Mouse (Mus musculus): ENCODE results near the gene Otud7a. TPM values are rescaled to one million over a fixed set of nuclear protein-coding genes. Genes with fewer than 3 reads are reported as not detected.

Gene Otud7a
- polyA plus RNA-seq, 1 experiment from 2014 or later = 2.0 TPM

DNA sequence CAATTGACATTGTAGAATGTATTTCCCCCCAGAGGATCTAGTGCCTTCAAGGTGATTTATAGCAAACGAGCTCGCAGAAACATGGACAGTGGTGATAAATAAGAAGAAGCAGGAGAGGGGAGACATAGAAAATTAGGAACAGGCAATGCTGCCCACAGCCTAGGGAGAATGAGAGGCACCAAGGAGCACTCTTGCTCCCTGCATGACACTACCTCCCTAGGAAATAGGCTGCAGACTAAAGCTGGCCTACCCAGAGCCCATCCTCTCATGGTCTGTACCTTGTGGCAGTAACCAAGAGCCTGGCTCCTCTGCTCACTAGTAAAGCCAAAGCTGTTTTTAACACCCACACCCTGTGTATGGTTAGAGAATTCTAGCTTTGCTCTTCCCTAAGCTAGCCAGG lies 138.8 kb downstream of the Otud7a start:
- WGBS = 92% methylated on average over 2 of the region's 2 CpGs

DNA sequence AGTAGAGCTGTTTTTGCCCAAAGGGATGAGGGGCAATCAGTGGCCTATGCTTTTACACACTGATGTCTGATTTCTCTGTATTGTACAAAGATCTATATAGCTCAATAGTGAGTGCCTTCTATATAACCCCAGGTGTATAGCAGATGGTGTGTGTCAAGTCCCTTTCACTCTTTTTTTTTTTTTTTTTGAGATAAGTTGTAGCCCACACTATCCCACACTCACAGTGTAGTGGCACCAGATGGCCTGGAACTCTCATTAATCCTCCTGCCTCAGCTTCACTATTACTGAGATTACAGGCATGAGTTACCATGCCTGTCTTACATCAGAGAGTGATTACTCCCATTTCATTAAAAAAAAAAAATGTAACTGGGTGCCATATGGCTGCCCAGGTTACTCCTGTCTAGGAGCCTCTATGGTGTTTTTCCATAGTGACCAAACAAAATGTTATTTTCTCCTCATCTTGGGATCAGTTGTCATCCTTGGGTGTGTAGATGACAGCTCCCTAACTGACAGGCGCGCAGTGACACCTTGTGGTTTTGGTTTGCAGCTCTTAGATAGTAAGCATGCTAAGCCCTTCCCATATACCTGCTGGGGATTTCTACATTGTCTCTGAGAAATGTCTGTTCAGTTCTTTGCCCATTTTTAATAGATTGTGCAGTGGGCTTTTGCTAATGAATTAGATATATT lies 141.8 kb downstream of the Otud7a start:
- H3K36me3 ChIP-seq = no peaks in the 10 kb centered on the region
- H3K9me3 ChIP-seq = no peaks in the 10 kb centered on the region
- no peaks in the 10 kb centered on the region for H3K27me3 ChIP-seq
- no peak overlapping the region for H3K27ac ChIP-seq
- no peak overlapping the region for H3K4me3 ChIP-seq (replicated peaks)
- WGBS = 66% methylated on average over 2 of the region's 2 CpGs
- no peak overlapping the region for H3K4me2 ChIP-seq (replicated peaks)
- no peak for ATAC-seq
- H3K9ac ChIP-seq (replicated peaks) = no peak overlapping the region
- H3K4me1 ChIP-seq (replicated peaks) = 0 out of 2 replicates have a peak, but pooled peaks cover under 1% of the 10 kb centered on the region

More for the DNA sequence above, 138.8 kb downstream of the Otud7a start:
- no peak overlapping the region for H3K4me3 ChIP-seq (replicated peaks)
- H3K36me3 ChIP-seq = no peaks in the 10 kb centered on the region
- no peaks in the 10 kb centered on the region for H3K27me3 ChIP-seq
- no peaks in the 10 kb centered on the region for H3K4me1 ChIP-seq (replicated peaks)
- no peak for ATAC-seq
- H3K9me3 ChIP-seq = no peaks in the 10 kb centered on the region
- no peak overlapping the region for H3K27ac ChIP-seq
- no peak overlapping the region for H3K9ac ChIP-seq (replicated peaks)
- no peak overlapping the region for H3K4me2 ChIP-seq (replicated peaks)

DNA sequence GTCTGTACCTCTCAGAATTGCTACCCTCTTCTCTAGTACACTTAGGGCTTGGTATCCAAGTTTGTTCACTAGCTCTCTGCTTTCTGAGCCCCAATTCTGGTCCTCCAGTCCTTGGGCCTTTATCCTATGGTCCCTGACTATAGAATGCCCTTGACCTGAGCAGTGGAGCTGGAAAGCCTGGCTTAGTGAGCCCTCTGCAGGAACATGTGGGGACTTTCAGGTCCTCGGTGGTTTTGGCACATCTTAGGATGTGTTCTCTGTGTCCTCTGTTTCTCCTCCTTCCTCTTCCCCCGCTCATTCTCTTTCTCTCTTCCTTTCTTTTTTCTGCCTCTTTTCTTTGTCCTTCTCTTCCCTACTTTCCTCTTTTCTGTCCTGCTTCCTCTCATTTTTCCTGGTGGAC lies 145.8 kb downstream of the Otud7a start:
- no peaks in the 10 kb centered on the region for H3K9me3 ChIP-seq
- no peak overlapping the region for H3K4me3 ChIP-seq (replicated peaks)
- no peaks in the 10 kb centered on the region for H3K27me3 ChIP-seq
- no peak overlapping the region for H3K9ac ChIP-seq (replicated peaks)
- 72% methylated on average over 2 of the region's 2 CpGs for WGBS
- no peak overlapping the region for H3K27ac ChIP-seq
- no peak overlapping the region for H3K4me2 ChIP-seq (replicated peaks)
- no peaks in the 10 kb centered on the region for H3K36me3 ChIP-seq
- ATAC-seq = no peak
- 0 out of 2 replicates have a peak, but pooled peaks cover 6% of the 10 kb centered on the region for H3K4me1 ChIP-seq (replicated peaks)

DNA sequence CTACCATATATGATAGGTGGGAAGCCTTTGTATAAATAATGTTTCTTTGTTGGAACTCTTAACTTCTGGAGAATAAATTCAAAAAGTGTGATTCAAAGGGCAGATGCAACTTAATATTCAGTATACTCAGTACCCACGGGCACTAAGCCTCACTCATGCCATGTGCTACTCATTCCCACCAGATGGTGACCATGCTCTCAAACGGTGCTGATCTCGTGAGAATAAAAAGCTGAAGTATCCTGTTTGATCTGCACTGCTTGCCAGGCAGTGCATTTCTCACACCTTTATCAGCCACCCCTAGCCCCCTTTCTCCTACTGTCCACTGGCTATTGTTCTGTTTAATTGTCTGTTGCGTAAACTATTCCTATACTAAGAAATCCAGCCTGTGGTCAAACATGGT lies 146.8 kb downstream of the Otud7a start:
- Histone ChIP-seq H3K36me3 (no peaks in the 10 kb centered on the region), H3K4me1 (replicated peaks) (0 out of 2 replicates have a peak, but pooled peaks cover 6% of the 10 kb centered on the region), H3K27me3 (no peaks in the 10 kb centered on the region), H3K9me3 (no peaks in the 10 kb centered on the region), H3K4me3 (replicated peaks) (no peak overlapping the region), H3K9ac (replicated peaks) (no peak overlapping the region), H3K27ac (no peak overlapping the region), H3K4me2 (replicated peaks) (no peak overlapping the region)
- ATAC-seq = 0 out of 2 replicates have a peak, but pooled peaks have one; percentile 43
- WGBS = 66% methylated on average over 4 of the region's 4 CpGs

DNA sequence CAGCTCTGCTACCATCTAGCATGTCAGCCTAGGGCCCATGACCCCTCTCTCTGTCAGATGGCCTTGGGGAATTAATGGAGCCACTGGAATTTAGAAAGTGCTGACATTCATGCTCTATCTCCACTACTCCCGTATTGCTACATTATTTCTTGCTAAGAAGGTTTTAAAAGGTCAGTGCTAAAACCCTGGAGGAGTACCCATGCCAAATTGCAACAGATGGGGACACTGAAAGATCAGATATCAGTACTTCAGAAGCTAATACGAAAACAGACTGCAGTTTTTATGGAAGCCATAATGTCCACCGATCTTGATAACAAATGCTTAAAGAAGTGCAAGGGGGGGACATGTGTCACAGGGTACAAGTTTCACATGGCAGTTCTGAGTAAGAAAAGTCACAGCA lies 147.5 kb downstream of the Otud7a start:
- Histone ChIP-seq H3K27me3 (no peaks in the 10 kb centered on the region), H3K9me3 (no peaks in the 10 kb centered on the region), H3K36me3 (no peaks in the 10 kb centered on the region), H3K4me1 (replicated peaks) (0 out of 2 replicates have a peak, but pooled peaks cover 6% of the 10 kb centered on the region), H3K9ac (replicated peaks) (no peak overlapping the region), H3K4me2 (replicated peaks) (no peak overlapping the region), H3K4me3 (replicated peaks) (no peak overlapping the region), H3K27ac (no peak overlapping the region)
- ATAC-seq = no peak
- 74% methylated on average over 3 of the region's 3 CpGs for WGBS

DNA sequence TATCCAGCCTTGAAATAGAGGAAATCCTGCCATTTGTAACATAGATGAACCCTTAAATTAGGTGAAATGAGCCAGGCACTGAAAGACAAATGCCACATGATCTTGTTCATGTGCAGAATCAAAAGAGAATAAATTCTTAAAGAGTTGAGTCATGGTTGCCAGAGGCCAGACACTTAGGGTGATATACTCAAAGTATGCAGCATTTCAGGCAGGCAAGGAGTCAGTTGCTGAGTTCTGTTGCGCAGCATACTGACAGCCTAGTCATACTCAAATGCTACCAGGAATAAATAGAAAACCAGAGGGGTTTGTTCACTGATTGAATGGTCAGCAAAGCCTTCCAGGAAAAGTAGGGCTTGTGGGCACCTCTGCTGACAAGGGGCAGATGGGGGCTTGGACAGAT lies 160.3 kb downstream of the Otud7a start:
- Histone ChIP-seq H3K27ac (no peak overlapping the region), H3K4me2 (replicated peaks) (no peak overlapping the region), H3K27me3 (no peaks in the 10 kb centered on the region), H3K9me3 (no peaks in the 10 kb centered on the region), H3K4me3 (replicated peaks) (no peak overlapping the region), H3K36me3 (no peaks in the 10 kb centered on the region), H3K4me1 (replicated peaks) (no peaks in the 10 kb centered on the region), H3K9ac (replicated peaks) (no peak overlapping the region)
- WGBS = 96% methylated on average over 1 of the region's 1 CpGs
- ATAC-seq = no peak

DNA sequence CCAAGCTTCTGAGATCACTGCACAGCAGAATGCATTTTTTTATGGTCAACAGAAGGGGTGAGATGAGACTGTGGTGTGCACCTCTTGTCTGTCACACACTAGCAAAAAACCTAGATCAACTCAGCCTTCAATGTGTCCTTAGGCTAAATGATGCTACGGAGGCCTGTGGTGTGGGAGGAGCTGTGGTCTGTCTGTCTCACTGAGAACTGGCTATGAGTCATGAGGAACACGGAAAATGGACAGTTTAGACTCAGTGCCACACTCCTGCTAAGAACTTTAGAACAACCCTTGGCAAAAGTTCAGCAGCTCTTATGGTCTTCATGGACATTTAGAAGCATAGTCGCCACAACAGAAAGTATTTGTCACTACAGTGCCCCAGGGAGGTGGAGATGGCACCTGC lies 172.5 kb downstream of the Otud7a start:
- no peaks in the 10 kb centered on the region for H3K36me3 ChIP-seq
- 0 out of 2 replicates have a peak, but pooled peaks cover 6% of the 10 kb centered on the region for H3K4me1 ChIP-seq (replicated peaks)
- no peak overlapping the region for H3K4me2 ChIP-seq (replicated peaks)
- WGBS = 85% methylated on average over 3 of the region's 3 CpGs
- no peaks in the 10 kb centered on the region for H3K9me3 ChIP-seq
- no peak for ATAC-seq
- no peak overlapping the region for H3K4me3 ChIP-seq (replicated peaks)
- no peak overlapping the region for H3K9ac ChIP-seq (replicated peaks)
- H3K27ac ChIP-seq = no peak overlapping the region
- H3K27me3 ChIP-seq = no peaks in the 10 kb centered on the region

DNA sequence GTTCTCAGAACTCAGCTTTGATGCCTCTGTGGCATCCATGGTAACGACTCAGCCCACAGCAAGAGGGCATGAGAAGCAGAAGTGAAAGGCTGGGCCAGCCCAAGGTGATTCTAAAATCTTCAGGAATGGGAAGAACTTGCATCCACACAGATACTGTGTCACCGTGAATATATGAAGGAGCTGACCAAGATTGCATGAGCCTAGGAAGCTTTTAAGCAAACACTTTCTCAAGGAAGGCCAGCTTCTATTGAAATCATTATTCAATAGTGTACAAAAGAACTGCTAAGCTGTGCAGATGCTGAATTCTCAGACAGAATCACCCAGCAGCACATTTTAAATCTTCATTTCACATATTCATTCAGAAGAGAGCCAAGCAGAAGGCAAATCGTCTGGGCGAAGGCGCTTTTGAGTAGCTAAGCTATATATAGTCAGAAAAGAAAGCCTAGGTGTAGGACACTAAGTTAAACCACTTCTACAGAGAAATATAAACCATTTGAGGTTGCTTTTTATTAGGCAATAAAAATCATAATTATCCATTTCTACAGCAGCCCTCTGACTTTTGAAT lies 176.3 kb downstream of the Otud7a start:
- H3K4me1 ChIP-seq (replicated peaks) = 0 out of 2 replicates have a peak, but pooled peaks cover 6% of the 10 kb centered on the region
- no peaks in the 10 kb centered on the region for H3K27me3 ChIP-seq
- H3K9me3 ChIP-seq = no peaks in the 10 kb centered on the region
- no peak overlapping the region for H3K9ac ChIP-seq (replicated peaks)
- 65% methylated on average over 5 of the region's 5 CpGs for WGBS
- no peak overlapping the region; the same call in 1 of the 2 replicates for H3K27ac ChIP-seq
- no peak overlapping the region for H3K4me2 ChIP-seq (replicated peaks)
- H3K4me3 ChIP-seq (replicated peaks) = no peak overlapping the region
- ATAC-seq = no peak
- no peaks in the 10 kb centered on the region for H3K36me3 ChIP-seq

DNA sequence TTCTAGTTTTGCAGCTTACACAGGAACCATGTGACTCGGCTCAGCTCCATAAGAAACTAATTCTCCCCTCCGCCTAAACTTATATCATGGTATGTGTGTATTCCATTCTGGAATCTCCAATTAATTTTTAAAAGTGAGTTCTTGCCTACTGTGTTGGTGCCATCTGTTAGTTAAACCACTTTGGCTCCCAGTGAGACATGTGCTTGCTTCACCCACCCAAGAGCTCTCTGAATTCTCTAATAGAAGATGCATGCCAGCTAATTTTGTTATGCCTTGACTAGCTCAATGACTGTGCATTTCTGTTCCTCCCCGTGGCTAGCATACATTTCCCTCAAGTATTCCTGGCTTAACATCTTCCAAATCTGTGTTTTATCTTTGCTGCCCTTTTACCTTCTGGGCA lies 193.1 kb downstream of the Otud7a start:
- Histone ChIP-seq H3K27ac (no peak overlapping the region), H3K36me3 (no peaks in the 10 kb centered on the region), H3K27me3 (no peaks in the 10 kb centered on the region), H3K4me1 (replicated peaks) (no peaks in the 10 kb centered on the region), H3K9ac (replicated peaks) (no peak overlapping the region), H3K4me3 (replicated peaks) (no peak overlapping the region), H3K9me3 (no peaks in the 10 kb centered on the region), H3K4me2 (replicated peaks) (no peak overlapping the region)
- 89% methylated on average over 3 of the region's 3 CpGs for WGBS
- no peak for ATAC-seq

DNA sequence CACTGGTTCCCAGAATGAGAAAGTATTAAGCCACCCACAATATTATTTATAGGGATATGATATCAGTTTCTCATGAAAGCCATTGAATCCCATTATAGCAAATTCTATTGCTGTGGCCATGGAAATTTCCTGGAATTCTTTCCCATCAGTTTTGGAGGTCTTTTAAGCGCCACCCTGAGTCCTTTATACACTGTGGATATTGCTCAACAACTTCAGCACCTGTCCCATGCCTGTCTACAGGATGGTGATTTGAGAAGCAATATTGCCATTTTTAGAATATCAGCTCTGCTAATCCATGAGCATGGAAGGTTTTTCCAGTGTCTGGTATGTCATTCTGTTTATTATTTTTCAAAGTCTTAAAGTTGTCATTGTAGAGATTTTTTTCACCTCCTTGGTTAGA lies 199.5 kb downstream of the Otud7a start:
- no peak overlapping the region for H3K9ac ChIP-seq (replicated peaks)
- no peak overlapping the region for H3K4me2 ChIP-seq (replicated peaks)
- H3K4me1 ChIP-seq (replicated peaks) = no peaks in the 10 kb centered on the region
- no peak overlapping the region for H3K4me3 ChIP-seq (replicated peaks)
- H3K9me3 ChIP-seq = no peaks in the 10 kb centered on the region
- H3K27me3 ChIP-seq = no peaks in the 10 kb centered on the region
- no peaks in the 10 kb centered on the region for H3K36me3 ChIP-seq
- no peak for ATAC-seq
- WGBS = 76% methylated on average over 1 of the region's 1 CpGs
- no peak overlapping the region for H3K27ac ChIP-seq

DNA sequence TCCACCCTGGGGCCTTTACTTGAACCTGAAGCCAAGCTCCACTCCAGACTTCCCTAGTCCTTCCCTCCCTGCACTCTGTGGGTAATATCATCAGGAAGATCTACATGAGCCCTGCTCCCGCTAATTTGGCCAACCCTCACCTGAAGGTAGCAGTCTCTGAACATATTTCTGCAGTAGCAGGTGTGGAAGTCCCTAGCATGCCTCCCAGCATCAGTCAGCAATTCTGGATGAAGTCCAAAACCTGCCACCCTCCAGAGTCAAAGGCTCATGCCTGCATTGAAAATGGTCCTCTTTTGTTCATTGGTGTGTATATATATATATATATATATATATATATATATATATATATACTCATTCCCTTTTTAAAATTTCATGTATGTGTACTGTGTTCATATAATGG lies 202.6 kb downstream of the Otud7a start:
- ATAC-seq = no peak
- H3K4me2 ChIP-seq (replicated peaks) = no peak overlapping the region
- WGBS = 90% methylated on average over 1 of the region's 1 CpGs
- no peaks in the 10 kb centered on the region for H3K9me3 ChIP-seq
- H3K4me3 ChIP-seq (replicated peaks) = no peak overlapping the region
- H3K36me3 ChIP-seq = no peaks in the 10 kb centered on the region
- no peaks in the 10 kb centered on the region for H3K27me3 ChIP-seq
- no peak overlapping the region for H3K9ac ChIP-seq (replicated peaks)
- H3K27ac ChIP-seq = no peak overlapping the region
- H3K4me1 ChIP-seq (replicated peaks) = no peaks in the 10 kb centered on the region

DNA sequence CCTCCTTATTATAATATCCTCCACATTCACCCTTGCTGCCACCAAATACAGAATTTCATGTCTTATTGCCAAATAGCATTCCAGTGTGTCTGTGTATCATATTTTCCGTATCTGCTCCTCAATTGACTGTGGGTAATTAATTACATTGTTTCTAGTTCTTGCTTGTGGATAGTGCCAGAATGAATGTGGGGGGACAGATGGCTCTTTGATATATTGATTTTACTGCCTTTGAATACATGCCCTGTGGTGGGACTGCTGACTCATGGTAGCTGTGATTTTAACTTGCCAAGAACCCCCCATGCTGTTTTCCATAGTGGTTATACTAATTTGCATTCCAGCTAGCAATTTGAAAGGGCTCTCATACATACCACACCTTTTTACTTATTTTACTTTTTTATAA lies 215.7 kb downstream of the Otud7a start:
- ATAC-seq = no peak
- H3K27ac ChIP-seq = no peak overlapping the region
- 87% methylated on average over 1 of the region's 1 CpGs for WGBS
- H3K9me3 ChIP-seq = no peaks in the 10 kb centered on the region
- H3K9ac ChIP-seq (replicated peaks) = no peak overlapping the region
- no peak overlapping the region for H3K4me2 ChIP-seq (replicated peaks)
- H3K4me1 ChIP-seq (replicated peaks) = no peaks in the 10 kb centered on the region
- H3K4me3 ChIP-seq (replicated peaks) = no peak overlapping the region
- no peaks in the 10 kb centered on the region for H3K36me3 ChIP-seq
- H3K27me3 ChIP-seq = no peaks in the 10 kb centered on the region

DNA sequence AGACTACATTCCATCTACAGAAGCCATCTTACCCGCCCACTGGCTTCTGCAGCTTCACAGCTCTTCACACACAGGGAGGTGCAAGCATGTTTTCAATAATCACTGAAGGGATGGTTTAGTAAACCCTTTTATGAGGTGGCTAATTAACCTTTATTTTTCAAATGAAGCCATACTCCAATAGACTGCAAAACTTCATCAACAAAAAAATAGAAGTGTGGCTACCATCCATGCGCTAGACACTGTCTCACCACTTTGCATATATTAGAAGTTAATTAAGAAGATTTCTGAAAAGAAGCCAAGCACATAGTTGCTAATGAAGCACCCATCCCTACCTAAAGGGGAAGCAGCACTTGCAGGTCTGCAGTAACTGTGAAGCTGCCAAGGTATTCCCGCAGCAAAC lies 218.2 kb downstream of the Otud7a start:
- Histone ChIP-seq H3K27me3 (no peaks in the 10 kb centered on the region), H3K27ac (no peak overlapping the region), H3K9me3 (no peaks in the 10 kb centered on the region), H3K9ac (replicated peaks) (no peak overlapping the region), H3K4me2 (replicated peaks) (no peak overlapping the region), H3K4me3 (replicated peaks) (no peak overlapping the region), H3K4me1 (replicated peaks) (peaks cover 4% of the 10 kb centered on the region), H3K36me3 (no peaks in the 10 kb centered on the region)
- no peak for ATAC-seq
- 89% methylated on average over 3 of the region's 3 CpGs for WGBS

Data from midbrain, embryonic 13.5 days (tissue).